Mouse (Mus musculus) heart, adult 2 months (tissue): ENCODE measurements around the gene Mkrn1. TPM values are rescaled to one million over a fixed set of nuclear protein-coding genes. Genes with fewer than 3 reads are reported as not detected.
"Not testable (repeated sequence)": the region's sequence is repeated elsewhere in the genome, so short reads cannot be mapped to it uniquely, and the experiment has no call there.

Experiments used
- DNase-seq, 2 experiments: peaks; one replicate each; pipeline ENCODE4 v3.0.0; 2021
- H3K27ac ChIP-seq: fragments of 200-600 bp; 2 replicates; pipeline ENCODE4 v1.8.1; 2022
- H3K27me3 ChIP-seq: fragments of 200-500 bp; 2 replicates; pipeline ENCODE4 v1.6.1; 2012; ENCODE audit warnings: mild to moderate bottlenecking, low read length, inconsistent platforms, mixed read lengths; ENCODE audit not compliant: control insufficient read depth, insufficient read depth
- H3K36me3 ChIP-seq: fragments of 200-500 bp; 2 replicates; pipeline ENCODE4 v1.6.1; 2012; ENCODE audit warnings: low read length, inconsistent platforms; ENCODE audit not compliant: control insufficient read depth, insufficient read depth
- H3K4me1 ChIP-seq: fragments of 200-500 bp; 2 replicates; pipeline ENCODE4 v1.6.1; 2011; ENCODE audit warnings: low read length; ENCODE audit not compliant: control insufficient read depth, insufficient read depth
- H3K4me3 ChIP-seq: fragments of 200-600 bp; 2 replicates; pipeline ENCODE4 v1.8.1; 2022
- H3K79me2 ChIP-seq: fragments of 200-500 bp; replicated peaks from 2 replicates; pipeline ENCODE4 v1.6.1; 2012; ENCODE audit warnings: mild to moderate bottlenecking, inconsistent platforms, low read length, moderate library complexity, mixed read lengths; ENCODE audit not compliant: control insufficient read depth, insufficient read depth
- H3K9ac ChIP-seq: fragments of 200-500 bp; 2 replicates; pipeline ENCODE4 v1.6.1; 2012; ENCODE audit warnings: low read depth, mild to moderate bottlenecking, control low read depth, inconsistent platforms, low read length, mixed read lengths
- CTCF ChIP-seq: fragments of 200-600 bp; IDR thresholded peaks from 2 replicates; pipeline ENCODE4 v1.8.1; 2022; ENCODE audit warnings: antibody characterized with exemption, mild to moderate bottlenecking, moderate library complexity
- EP300 ChIP-seq: fragments of 200-500 bp; IDR thresholded peaks from 2 replicates; pipeline ENCODE4 v1.6.1; 2011; ENCODE audit warnings: low read depth, low read length, control low read depth; ENCODE audit not compliant: insufficient read depth
- POLR2A ChIP-seq: fragments of 200-500 bp; IDR thresholded peaks from 2 replicates; pipeline ENCODE4 v1.6.1; 2011; ENCODE audit warnings: mild to moderate bottlenecking, low read depth, low read length, control low read depth; ENCODE audit not compliant: insufficient read depth
- WGBS: fragments of 180-500 bp; shearing (Covaris S2); methylation state at CpG from one replicate; pipeline ENCODE4 v1.1.7; 2018; 5-methylcytosine and 5-hydroxymethylcytosine counted together
- intact Hi-C: fragments of 180-260 bp; cut with DNase I; formaldehyde crosslinking; loops from one replicate; pipeline ENCODE4 v1.15.1; 2025
- polyA plus RNA-seq: library from polyadenylated mRNA; depleted of rRNA; stranded (reverse); fragments of >200 nt; gene quantifications from 2 replicates; pipeline ENCODE4 v1.2.3, GENCODE M21; 2012
- total RNA-seq, 2 experiments: library from RNA; stranded (reverse); gene quantifications; 2 replicates each; pipeline ENCODE4 v1.2.3; 2021

Gene Mkrn1
- total and polyA plus RNA-seq, 3 experiments: 48.8 to 156 (median 49.3) TPM

DNA sequence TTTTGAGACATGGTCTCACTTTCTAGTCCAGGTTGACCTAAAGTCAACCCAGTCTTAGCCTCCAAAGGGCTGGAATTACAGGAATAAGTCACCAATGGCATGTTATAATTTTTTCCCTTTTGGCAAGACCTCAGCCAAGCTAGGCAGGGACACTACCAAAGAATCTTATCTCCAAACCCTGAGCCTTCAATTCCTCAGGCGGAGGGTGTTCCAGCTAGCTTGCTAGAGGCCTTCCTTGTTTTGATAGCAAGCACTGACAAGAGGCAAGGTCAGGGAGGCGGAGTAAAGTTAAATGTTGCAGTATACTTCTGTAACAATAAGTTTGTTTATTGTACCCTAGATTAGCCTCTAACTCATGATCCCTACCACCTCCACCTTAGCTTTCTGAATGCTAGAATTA is 4.9 kb upstream of the Mkrn1 start:
- Histone ChIP-seq H3K9ac (no peak overlapping the region), H3K36me3 (no peaks in the 10 kb centered on the region), H3K27ac (no peak overlapping the region), H3K4me1 (peaks cover 1% of the 10 kb centered on the region; the same call in 1 of the 2 replicates), H3K79me2 (no peaks in the 10 kb centered on the region), H3K4me3 (no peak overlapping the region), H3K27me3 (no peaks in the 10 kb centered on the region)
- intact Hi-C loops: no loop called here
- no peak for DNase-seq
- TF ChIP-seq CTCF (no peak), EP300 (no peak), POLR2A (no peak)
- WGBS: 70% methylated on average over 2 of the region's 2 CpGs

DNA sequence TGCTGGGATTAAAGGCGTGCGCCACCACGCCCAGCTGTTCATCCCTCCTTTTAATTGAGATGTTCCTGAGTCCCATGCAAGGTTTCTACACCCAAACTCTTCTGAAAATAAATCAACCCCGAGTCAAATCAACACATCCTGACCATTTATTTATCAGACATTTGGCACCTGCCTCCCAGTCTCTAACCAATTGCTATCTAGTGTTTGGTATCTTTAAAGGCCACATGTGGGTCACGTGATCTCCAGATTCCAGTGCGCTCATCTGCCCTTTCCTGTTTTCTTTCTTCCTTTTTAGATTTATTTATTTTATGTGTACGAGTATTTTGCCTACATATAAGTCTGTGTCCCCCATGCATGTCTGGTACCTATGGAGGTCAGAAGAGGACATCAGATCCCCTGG is 3.4 kb upstream of the Mkrn1 start:
- intact Hi-C loops: no loop called here
- H3K4me1 ChIP-seq: peaks cover 1% of the 10 kb centered on the region; the same call in 1 of the 2 replicates
- H3K27me3 ChIP-seq: no peaks in the 10 kb centered on the region
- DNase-seq: no peak
- no peaks in the 10 kb centered on the region for H3K36me3 ChIP-seq
- no peak overlapping the region for H3K9ac ChIP-seq
- H3K79me2 ChIP-seq: peaks cover 4% of the 10 kb centered on the region; the same call in 1 of the 2 replicates
- WGBS: 82% methylated on average over 7 of the region's 7 CpGs
- no peak overlapping the region for H3K4me3 ChIP-seq
- no peak for TF ChIP-seq POLR2A
- TF ChIP-seq EP300: no peak
- no peak for TF ChIP-seq CTCF
- no peak overlapping the region for H3K27ac ChIP-seq

DNA sequence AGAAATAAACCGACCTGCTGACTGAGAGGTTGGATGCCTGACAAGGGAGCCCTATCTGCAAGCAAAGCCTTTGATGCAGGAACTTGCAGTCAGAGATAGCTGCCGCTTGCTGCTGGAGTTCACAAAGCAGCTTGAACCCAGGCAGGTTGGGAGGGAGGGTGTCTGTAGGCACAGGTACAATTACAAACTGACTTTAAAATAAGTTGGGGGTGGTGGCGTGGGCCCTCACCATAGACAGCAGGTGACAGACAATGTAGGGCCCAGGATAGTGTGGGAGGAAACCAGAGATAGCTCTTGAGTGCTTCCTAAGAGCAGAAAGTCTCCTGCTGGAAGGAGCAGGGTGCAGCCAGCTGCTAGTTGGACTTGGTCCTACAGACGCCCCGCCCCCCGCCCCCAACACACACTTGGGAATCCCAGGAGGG is 2.9 kb upstream of the Mkrn1 start:
- Histone ChIP-seq H3K9ac (no peak overlapping the region), H3K79me2 (peaks cover 4% of the 10 kb centered on the region; the same call in 1 of the 2 replicates), H3K27me3 (no peaks in the 10 kb centered on the region), H3K4me3 (no peak overlapping the region), H3K4me1 (peaks cover 1% of the 10 kb centered on the region; the same call in 1 of the 2 replicates), H3K36me3 (no peaks in the 10 kb centered on the region), H3K27ac (no peak overlapping the region)
- TF ChIP-seq CTCF: no peak
- TF ChIP-seq POLR2A: no peak
- no peak for TF ChIP-seq EP300
- 36% methylated on average over 6 of the region's 6 CpGs for WGBS
- no peak for DNase-seq
- intact Hi-C loops: no loop called here

DNA sequence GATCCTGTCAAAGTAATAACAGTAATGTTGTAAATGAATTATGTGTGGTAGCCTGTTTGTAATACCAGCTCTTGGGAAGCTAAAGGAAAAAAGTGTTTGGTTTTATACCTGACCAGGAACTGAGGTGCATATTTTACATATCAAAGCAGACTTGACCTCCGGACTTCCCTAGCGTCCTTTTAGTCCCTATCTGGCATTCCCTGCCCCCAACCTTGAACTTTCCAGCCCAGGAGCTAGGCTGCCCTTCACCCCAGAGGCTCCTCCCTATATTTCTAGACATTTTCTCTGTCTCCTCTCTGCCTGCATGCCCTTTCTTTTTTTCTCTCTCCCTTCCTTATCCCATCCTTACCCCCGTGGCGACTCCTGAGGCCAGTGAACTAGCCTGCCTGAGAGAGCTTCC is 605 bp upstream of the Mkrn1 start:
- Histone ChIP-seq H3K4me3 (no peak overlapping the region), H3K9ac (no peak overlapping the region), H3K4me1 (peaks cover 1% of the 10 kb centered on the region; the same call in 1 of the 2 replicates), H3K27me3 (no peaks in the 10 kb centered on the region), H3K36me3 (no peaks in the 10 kb centered on the region), H3K27ac (no peak overlapping the region), H3K79me2 (peaks cover 4% of the 10 kb centered on the region; the same call in 1 of the 2 replicates)
- DNase-seq: no peak
- 53% methylated on average over 4 of the region's 4 CpGs for WGBS
- TF ChIP-seq EP300 (no peak), POLR2A (no peak), CTCF (no peak)
- intact Hi-C loops: no loop called here

DNA sequence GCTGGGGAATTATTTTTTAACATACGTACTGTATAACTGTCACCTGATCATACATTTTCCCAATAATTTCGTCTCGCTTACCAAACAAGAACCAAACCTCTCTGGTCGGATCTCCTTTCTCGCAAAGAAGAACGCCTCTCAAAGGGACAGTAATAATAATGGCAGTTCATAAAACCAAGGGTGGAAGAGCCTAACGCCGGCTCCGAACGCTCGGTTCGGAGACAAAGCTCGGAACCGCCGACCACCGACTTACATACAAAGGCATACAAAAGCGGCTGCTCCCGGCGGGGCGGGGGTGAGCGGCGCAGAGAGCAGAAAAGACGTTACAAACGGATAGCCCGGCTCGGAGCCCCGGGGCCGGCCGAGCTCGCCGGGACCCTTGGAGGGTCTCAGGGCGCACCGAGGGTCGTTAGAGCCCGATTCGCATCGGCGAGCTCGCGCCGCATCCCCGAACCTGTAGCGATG is 844 bp downstream of the Mkrn1 start:
- no peak for TF ChIP-seq EP300
- TF ChIP-seq POLR2A: no peak
- no peak for TF ChIP-seq CTCF
- intact Hi-C loops: loop anchor here (5.0 kb wide), 1 partner anchor 148 kb away; no protein-coding TSS in a partner anchor
- H3K27ac ChIP-seq: peak overlapping the region; percentile 78
- no peaks in the 10 kb centered on the region for H3K27me3 ChIP-seq
- H3K4me1 ChIP-seq: peaks cover 1% of the 10 kb centered on the region; the same call in 1 of the 2 replicates
- peak overlapping the region; percentile 94 for H3K4me3 ChIP-seq
- H3K36me3 ChIP-seq: no peaks in the 10 kb centered on the region
- peak overlapping the region; percentile 91 for H3K9ac ChIP-seq
- peaks cover 4% of the 10 kb centered on the region; the same call in 1 of the 2 replicates for H3K79me2 ChIP-seq
- WGBS: 1% methylated on average over 43 of the region's 43 CpGs
- DNase-seq: no peak

DNA sequence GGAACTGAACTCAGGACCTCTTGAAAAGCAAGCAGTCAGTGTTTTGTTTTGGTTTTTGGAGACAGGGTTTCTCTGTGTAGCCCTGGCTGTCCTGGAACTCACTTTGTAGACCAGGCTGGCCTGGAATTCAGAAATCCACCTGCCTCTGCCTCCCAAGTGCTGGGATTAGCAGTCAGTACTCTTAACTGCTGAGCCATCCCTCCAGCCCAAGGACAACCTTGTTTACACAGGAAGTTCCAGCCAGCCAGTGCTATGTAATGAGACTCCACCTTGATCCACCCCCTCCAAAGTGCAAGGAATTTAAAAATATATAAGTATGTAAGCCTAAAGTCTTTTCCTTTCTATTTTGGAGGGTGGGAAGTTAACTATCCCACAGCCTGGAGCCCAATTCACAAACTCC is 3.6 kb downstream of the Mkrn1 start:
- not testable (repeated sequence) for H3K4me3 ChIP-seq, H3K27me3 ChIP-seq, H3K9ac ChIP-seq, H3K4me1 ChIP-seq, DNase-seq, H3K27ac ChIP-seq, H3K36me3 ChIP-seq, H3K79me2 ChIP-seq
- intact Hi-C loops: loop anchor here (5.0 kb wide), 1 partner anchor 151 kb away; no protein-coding TSS in a partner anchor
